8 mouse cellular contexts compared by ENCODE assay signal in the genomic region with DNA sequence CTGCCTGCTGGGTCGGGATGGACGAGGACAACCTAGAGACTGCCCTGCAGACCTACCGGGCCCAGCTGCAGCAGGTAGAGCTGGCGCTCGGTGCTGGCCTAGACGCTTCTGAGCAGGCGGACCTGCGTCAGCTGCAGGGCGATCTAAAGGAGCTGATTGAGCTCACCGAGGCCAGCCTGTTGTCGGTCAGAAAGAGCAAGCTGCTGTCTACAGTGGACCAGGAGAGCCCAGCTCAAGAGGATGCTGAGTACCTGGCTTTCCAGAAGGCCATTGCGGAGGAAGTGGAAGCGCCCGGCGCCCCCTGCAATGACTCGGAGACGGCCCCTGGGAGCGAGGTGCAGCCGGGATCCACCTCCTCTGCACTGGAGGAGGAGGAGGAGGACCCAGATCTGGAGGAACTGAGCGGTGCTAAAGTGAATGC. TPM values are rescaled to one million over a fixed set of nuclear protein-coding genes. Genes with fewer than 3 reads are reported as not detected.
DNase-seq lines count a peak whose midpoint lies in the region; ATAC-seq and TF ChIP-seq lines count a peak whose summit lies in the region.

No protein-coding gene starts in this region.

- peak; percentile 69 for ATAC-seq in forebrain, embryonic 15.5 days (replicated peaks)
- peak; percentile 74 for ATAC-seq in liver, embryonic 12.5 days
- peak; percentile 60; the same call in 1 of the 2 replicates for ATAC-seq in stomach, embryonic 14.5 days (ENCODE audit: insufficient number of reproducible peaks, insufficient read depth, low FRiP score, low read depth)

- no peaks in the 10 kb centered on the region for H3K9me3 ChIP-seq in forebrain, embryonic 15.5 days
- H3K9me3 ChIP-seq in liver, embryonic 12.5 days (replicated peaks) = no peaks in the 10 kb centered on the region
- H3K9me3 ChIP-seq in stomach, embryonic 14.5 days (ENCODE audit: control insufficient read depth, low read depth, low read length) = no peaks in the 10 kb centered on the region

- H3K4me1 ChIP-seq in brown adipose tissue, adult 24 weeks (ENCODE audit: control insufficient read depth, insufficient read depth, insufficient read length, low read length) = peaks cover 8% of the 10 kb centered on the region
- peaks cover 46% of the 10 kb centered on the region for H3K4me1 ChIP-seq in forebrain, embryonic 15.5 days
- H3K4me1 ChIP-seq in liver, embryonic 12.5 days = peaks cover 57% of the 10 kb centered on the region
- H3K4me1 ChIP-seq in stomach, embryonic 14.5 days (ENCODE audit: control insufficient read depth, insufficient read depth, low read length) = peaks cover 14% of the 10 kb centered on the region

- H3K9ac ChIP-seq in forebrain, embryonic 15.5 days (replicated peaks) = peak overlapping the region; percentile 94
- peak overlapping the region; percentile 90 for H3K9ac ChIP-seq in liver, embryonic 12.5 days
- peak overlapping the region; percentile 83 for H3K9ac ChIP-seq in stomach, embryonic 14.5 days (replicated peaks; ENCODE audit: low read depth, low read length)

- 1% methylated on average over 20 of the region's 20 CpGs for WGBS in forebrain, embryonic 15.5 days
- 0% methylated on average over 20 of the region's 20 CpGs for WGBS in liver, embryonic 12.5 days (ENCODE audit: insufficient replicate concordance)
- WGBS in stomach, embryonic 14.5 days = under 1% methylated on average over 20 of the region's 20 CpGs

- H3K27ac ChIP-seq in layer of hippocampus, adult 2 months = peak overlapping the region; percentile 96
- H3K27ac ChIP-seq in brown adipose tissue, adult 24 weeks (replicated peaks; ENCODE audit: low read depth, low read length) = peak overlapping the region; percentile 83
- H3K27ac ChIP-seq in forebrain, embryonic 15.5 days (replicated peaks) = peak overlapping the region; percentile 93
- H3K27ac ChIP-seq in liver, embryonic 12.5 days = peak overlapping the region; percentile 91
- peak overlapping the region; percentile 89 for H3K27ac ChIP-seq in stomach, embryonic 14.5 days (ENCODE audit: low read length)

- no peak for TF ChIP-seq CTCF in layer of hippocampus, adult 2 months (conservative IDR thresholded peaks at IDR 0.05)

- H3K4me2 ChIP-seq in forebrain, embryonic 15.5 days (replicated peaks) = peak overlapping the region; percentile 90
- peak overlapping the region; percentile 97 for H3K4me2 ChIP-seq in liver, embryonic 12.5 days
- peak overlapping the region; percentile 85 for H3K4me2 ChIP-seq in stomach, embryonic 14.5 days (replicated peaks; ENCODE audit: low read depth, low read length)

- peaks cover 39% of the 10 kb centered on the region for H3K36me3 ChIP-seq in forebrain, embryonic 15.5 days
- H3K36me3 ChIP-seq in liver, embryonic 12.5 days = peaks cover 62% of the 10 kb centered on the region
- peaks cover 36% of the 10 kb centered on the region for H3K36me3 ChIP-seq in stomach, embryonic 14.5 days (ENCODE audit: control insufficient read depth, insufficient read depth, low read length)

- peak overlapping the region; percentile 77 for H3K4me3 ChIP-seq in layer of hippocampus, adult 2 months
- H3K4me3 ChIP-seq in brown adipose tissue, adult 24 weeks (ENCODE audit: insufficient read depth, low read depth, low read length) = peak overlapping the region; percentile 86
- peak overlapping the region; percentile 81 for H3K4me3 ChIP-seq in forebrain, embryonic 15.5 days
- H3K4me3 ChIP-seq in liver, embryonic 12.5 days = peak overlapping the region; percentile 85
- peak overlapping the region; percentile 89 for H3K4me3 ChIP-seq in stomach, embryonic 14.5 days (ENCODE audit: low read depth, low read length)

- no peaks in the 10 kb centered on the region for H3K27me3 ChIP-seq in forebrain, embryonic 15.5 days
- H3K27me3 ChIP-seq in liver, embryonic 12.5 days (replicated peaks) = no peaks in the 10 kb centered on the region
- no peaks in the 10 kb centered on the region for H3K27me3 ChIP-seq in stomach, embryonic 14.5 days (ENCODE audit: control insufficient read depth, insufficient read depth, low read length)

- DNase-seq in layer of hippocampus, adult 2 months (ENCODE audit: low spot score in 2 of 2) = no peak
- no peak for DNase-seq in layer of hippocampus, adult 9-11 months
- DNase-seq in cerebellum, adult 9-10 months = no peak
- no peak for DNase-seq in frontal cortex, adult 2 months (ENCODE audit: extremely low spot score in 1 of 2, low spot score in 1 of 2)

RNA-seq across cellular contexts. Expression of a gene that starts 0.5 kb away (rescaled TPM):
- total RNA-seq in layer of hippocampus, adult 2 months (2021) = 10 to 100 TPM; 43.2 to 50.1 TPM
- 40.7 and 53.9 TPM in 2 replicates for polyA plus RNA-seq in brown adipose tissue, adult 24 weeks (2012; ENCODE audit: insufficient read depth, insufficient read length, missing spikeins)
- 98.3 and 98.4 TPM in 2 replicates for polyA plus RNA-seq in forebrain, embryonic 15.5 days (2015; fragmentation: Nextera tagmentation; extraction: Ambion mirVana)
- polyA plus RNA-seq in liver, embryonic 12.5 days (2016; fragmentation: Nextera tagmentation; extraction: Ambion mirVana) = 34.4 and 36.7 TPM in 2 replicates
- polyA plus RNA-seq in stomach, embryonic 14.5 days (2014; fragmentation: Nextera tagmentation; extraction: Ambion mirVana) = 44.2 and 51.4 TPM in 2 replicates
- 75.8 and 76.8 TPM in 2 replicates for polyA plus RNA-seq in frontal cortex, adult 2 months (2012; rRNA removed)

RNA-seq across cellular contexts. Expression of a gene that starts 0.9 kb away (rescaled TPM):
- 10 to 100 TPM; 78.3 to 80.7 TPM for total RNA-seq in layer of hippocampus, adult 2 months (2021)
- polyA plus RNA-seq in brown adipose tissue, adult 24 weeks (2012; ENCODE audit: insufficient read depth, insufficient read length, missing spikeins) = 12.4 TPM in 2 replicates
- 82.1 TPM in 2 replicates for polyA plus RNA-seq in forebrain, embryonic 15.5 days (2015; fragmentation: Nextera tagmentation; extraction: Ambion mirVana)
- polyA plus RNA-seq in liver, embryonic 12.5 days (2016; fragmentation: Nextera tagmentation; extraction: Ambion mirVana) = 22.6 and 23.9 TPM in 2 replicates
- polyA plus RNA-seq in stomach, embryonic 14.5 days (2014; fragmentation: Nextera tagmentation; extraction: Ambion mirVana) = 32.1 and 37.3 TPM in 2 replicates
- 87.9 and 93.7 TPM in 2 replicates for polyA plus RNA-seq in frontal cortex, adult 2 months (2012; rRNA removed)

RNA-seq across cellular contexts. Expression of a gene that starts 14.2 kb away (rescaled TPM):
- 10 to 100 TPM; 35.2 to 49.5 TPM for total RNA-seq in layer of hippocampus, adult 2 months (2021)
- polyA plus RNA-seq in brown adipose tissue, adult 24 weeks (2012; ENCODE audit: insufficient read depth, insufficient read length, missing spikeins) = 3.0 and 6.1 TPM in 2 replicates
- 45.7 and 45.9 TPM in 2 replicates for polyA plus RNA-seq in forebrain, embryonic 15.5 days (2015; fragmentation: Nextera tagmentation; extraction: Ambion mirVana)
- 10.3 and 12.1 TPM in 2 replicates for polyA plus RNA-seq in liver, embryonic 12.5 days (2016; fragmentation: Nextera tagmentation; extraction: Ambion mirVana)
- 18.3 and 20.8 TPM in 2 replicates for polyA plus RNA-seq in stomach, embryonic 14.5 days (2014; fragmentation: Nextera tagmentation; extraction: Ambion mirVana)
- polyA plus RNA-seq in frontal cortex, adult 2 months (2012; rRNA removed) = 71.8 and 72.7 TPM in 2 replicates

RNA-seq across cellular contexts. Expression of a gene that starts 46.1 kb away (rescaled TPM):
- 10 to 100 TPM; 37.1 to 40.7 TPM for total RNA-seq in layer of hippocampus, adult 2 months (2021)
- 7.2 and 15.6 TPM in 2 replicates for polyA plus RNA-seq in brown adipose tissue, adult 24 weeks (2012; ENCODE audit: insufficient read depth, insufficient read length, missing spikeins)
- polyA plus RNA-seq in forebrain, embryonic 15.5 days (2015; fragmentation: Nextera tagmentation; extraction: Ambion mirVana) = 37.5 and 44.1 TPM in 2 replicates
- polyA plus RNA-seq in liver, embryonic 12.5 days (2016; fragmentation: Nextera tagmentation; extraction: Ambion mirVana) = 39.8 and 40.4 TPM in 2 replicates
- polyA plus RNA-seq in stomach, embryonic 14.5 days (2014; fragmentation: Nextera tagmentation; extraction: Ambion mirVana) = 48.3 and 57.3 TPM in 2 replicates
- polyA plus RNA-seq in frontal cortex, adult 2 months (2012; rRNA removed) = 71.9 and 77.1 TPM in 2 replicates

RNA-seq across cellular contexts. Expression of a gene that starts 51.4 kb away (rescaled TPM):
- 100 to 1,000 TPM; 527 to 593 TPM for total RNA-seq in layer of hippocampus, adult 2 months (2021)
- polyA plus RNA-seq in brown adipose tissue, adult 24 weeks (2012; ENCODE audit: insufficient read depth, insufficient read length, missing spikeins) = not detected in 2 replicates
- 960 and 986 TPM in 2 replicates for polyA plus RNA-seq in forebrain, embryonic 15.5 days (2015; fragmentation: Nextera tagmentation; extraction: Ambion mirVana)
- 0.18 TPM in 1 of 2 replicates, not detected in the other for polyA plus RNA-seq in liver, embryonic 12.5 days (2016; fragmentation: Nextera tagmentation; extraction: Ambion mirVana)
- 51.9 and 54.8 TPM in 2 replicates for polyA plus RNA-seq in stomach, embryonic 14.5 days (2014; fragmentation: Nextera tagmentation; extraction: Ambion mirVana)
- 725 and 731 TPM in 2 replicates for polyA plus RNA-seq in frontal cortex, adult 2 months (2012; rRNA removed)
